Mouse (Mus musculus) embryonic fibroblast, embryonic 13.5 days (primary cell): ENCODE results near the gene Pfkp. TPM values are rescaled to one million over a fixed set of nuclear protein-coding genes. Genes with fewer than 3 reads are reported as not detected.
A peak's percentile ranks its signal among the peaks of the same experiment; 100 is the strongest.

Experiments
- H3K27ac ChIP-seq: 2 replicates; pipeline ENCODE4 v1.5.1; 2012; ENCODE audit warnings: low read length, control low read depth, inconsistent platforms; ENCODE audit not compliant: insufficient read depth
- H3K4me1 ChIP-seq: 2 replicates; pipeline ENCODE4 v1.6.1; 2011; ENCODE audit warnings: low read length; ENCODE audit not compliant: control insufficient read depth, insufficient read depth
- H3K4me3 ChIP-seq: 2 replicates; pipeline ENCODE4 v1.5.1; 2011; ENCODE audit warnings: mild to moderate bottlenecking, control low read depth, low read length; ENCODE audit not compliant: insufficient read depth
- CTCF ChIP-seq: IDR thresholded peaks from 2 replicates; pipeline ENCODE4 v1.5.1; 2011; ENCODE audit warnings: mild to moderate bottlenecking, control low read depth, low read length, moderate library complexity, borderline replicate concordance; ENCODE audit not compliant: insufficient read depth
- POLR2A ChIP-seq: IDR thresholded peaks from 2 replicates; pipeline ENCODE4 v1.6.1; 2011; ENCODE audit warnings: low read depth, mild to moderate bottlenecking, control low read depth, low read length, moderate library complexity
- polyA plus RNA-seq: library from polyadenylated mRNA; stranded (reverse); fragments of >200 nt; gene quantifications from 2 replicates; pipeline ENCODE4 v1.2.4, GENCODE M21; 2011; ENCODE audit warnings: low read depth; ENCODE audit not compliant: missing spikeins, insufficient read length

Pfkp gene
- polyA plus RNA-seq, 1 experiment: 33.6 TPM

DNA sequence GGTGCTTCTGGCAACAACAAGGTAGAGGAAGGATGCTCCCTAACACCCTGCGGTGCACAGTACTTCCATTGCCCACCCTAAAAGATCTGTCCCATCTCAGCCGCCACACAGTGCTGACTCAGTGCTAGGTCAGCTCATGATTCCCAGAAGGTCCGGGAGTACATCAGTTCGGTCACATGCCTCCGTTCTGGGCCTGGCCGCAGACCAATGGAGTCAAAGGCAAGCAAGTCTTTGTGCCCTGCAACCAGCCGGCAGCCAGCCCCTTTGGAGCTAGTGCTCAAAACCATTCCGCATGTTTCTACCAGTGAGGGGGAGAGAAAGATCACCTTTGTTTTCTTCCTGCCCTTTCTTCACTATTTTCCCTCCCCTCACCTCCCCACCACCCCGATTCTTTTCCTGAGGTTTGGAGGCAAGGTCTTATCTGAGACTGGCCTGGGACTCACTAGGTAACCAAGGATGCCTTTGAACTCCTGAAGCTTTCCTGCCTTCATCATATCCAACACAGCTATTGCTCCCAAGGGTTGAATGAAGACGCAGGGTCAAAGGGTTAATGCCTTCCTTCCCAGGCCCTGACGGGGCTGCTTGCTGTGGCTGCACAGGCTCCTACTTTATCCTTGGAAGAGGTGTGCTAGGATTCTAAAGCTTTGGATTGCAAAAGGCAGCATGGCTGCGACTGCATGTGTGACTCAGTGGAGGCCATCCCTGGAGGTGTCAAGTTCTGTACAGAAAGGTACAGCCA lies 16.6 kb downstream of the Pfkp start:
- no peak for TF ChIP-seq POLR2A
- no peak for TF ChIP-seq CTCF
- Histone ChIP-seq H3K4me1 (peaks cover 4% of the 10 kb centered on the region), H3K4me3 (no peak overlapping the region), H3K27ac (no peak overlapping the region)

DNA sequence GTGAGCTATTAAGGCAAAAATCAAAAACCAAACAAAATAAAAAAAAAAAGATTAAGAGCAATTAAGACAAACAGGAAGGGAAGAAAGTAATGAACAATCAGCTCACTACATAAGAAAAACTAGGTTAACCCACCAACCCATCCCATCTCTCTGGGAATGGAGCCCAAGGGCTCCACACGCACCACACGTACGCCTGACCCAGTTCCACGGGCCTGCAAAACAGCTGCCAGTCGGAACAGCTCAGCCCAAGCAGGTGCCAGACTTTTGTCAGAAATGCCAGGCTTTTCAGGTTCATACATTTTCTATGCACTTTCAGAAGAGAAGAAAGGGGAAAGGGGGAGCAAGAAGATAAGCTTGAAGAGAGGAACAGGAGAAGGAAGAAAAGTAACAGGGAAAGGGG lies 17.9 kb downstream of the Pfkp start:
- TF ChIP-seq POLR2A: no peak
- no peak for TF ChIP-seq CTCF
- no peak overlapping the region for H3K4me3 ChIP-seq
- H3K27ac ChIP-seq: no peak overlapping the region
- peaks cover 11% of the 10 kb centered on the region for H3K4me1 ChIP-seq

DNA sequence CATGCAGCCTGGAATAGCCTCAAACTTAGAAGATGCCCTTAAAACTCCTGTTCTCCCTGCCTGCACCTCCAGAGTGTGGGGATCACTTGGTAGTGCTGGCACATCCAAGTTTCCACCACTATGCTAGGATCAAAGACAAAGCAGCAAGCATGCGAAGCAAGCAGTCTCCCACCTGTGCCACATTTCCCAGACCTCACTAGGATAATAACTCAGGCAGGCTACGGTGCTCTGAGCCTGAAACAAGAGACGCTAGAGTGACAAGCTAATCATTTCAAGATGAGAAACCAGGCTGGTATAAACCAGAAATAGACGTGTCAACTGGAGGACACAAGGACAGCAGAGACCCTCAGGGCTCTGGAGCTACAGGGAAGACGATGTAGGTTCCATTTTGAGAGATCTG lies 18.6 kb downstream of the Pfkp start:
- H3K4me1 ChIP-seq: peaks cover 8% of the 10 kb centered on the region
- no peak overlapping the region for H3K27ac ChIP-seq
- TF ChIP-seq POLR2A: no peak
- TF ChIP-seq CTCF: no peak
- H3K4me3 ChIP-seq: no peak overlapping the region

DNA sequence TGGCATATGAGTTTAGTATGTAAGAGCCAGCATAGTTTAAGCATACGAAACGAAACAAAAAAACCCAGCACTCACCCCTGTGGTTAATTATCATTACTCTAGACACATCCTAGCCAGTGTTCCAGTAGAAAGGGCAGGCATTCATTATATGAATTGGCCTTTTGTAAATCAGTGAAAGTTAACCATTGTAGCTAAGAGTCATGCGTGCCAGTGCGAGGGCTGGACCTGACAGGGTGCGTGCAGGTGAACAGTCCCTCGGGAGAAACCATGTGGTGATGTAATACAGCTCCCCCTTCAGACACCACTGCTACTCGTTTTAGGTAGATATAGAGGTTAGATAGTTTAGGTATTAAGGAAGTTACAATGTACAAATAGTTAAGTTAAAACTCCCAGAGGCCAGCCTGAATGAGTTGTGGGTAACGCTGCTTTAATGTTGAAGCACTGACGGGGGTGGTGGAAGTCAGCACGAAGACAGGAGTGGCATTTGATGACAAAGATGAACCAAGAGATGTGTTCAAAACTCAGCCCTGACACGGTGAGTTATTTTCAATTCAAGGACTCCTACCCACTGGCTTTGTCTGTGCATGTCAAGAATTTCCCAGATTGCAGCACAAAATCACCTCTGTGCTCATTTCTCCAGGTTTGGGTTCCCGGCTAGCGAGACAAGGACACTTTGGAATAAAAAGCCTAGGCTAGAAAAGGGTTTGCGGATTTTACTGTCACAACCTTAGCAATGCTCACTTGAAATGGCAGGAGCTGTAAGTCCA lies 19.4 kb downstream of the Pfkp start:
- Histone ChIP-seq H3K27ac (no peak overlapping the region), H3K4me3 (no peak overlapping the region), H3K4me1 (peaks cover 12% of the 10 kb centered on the region)
- TF ChIP-seq POLR2A (no peak), CTCF (no peak)

DNA sequence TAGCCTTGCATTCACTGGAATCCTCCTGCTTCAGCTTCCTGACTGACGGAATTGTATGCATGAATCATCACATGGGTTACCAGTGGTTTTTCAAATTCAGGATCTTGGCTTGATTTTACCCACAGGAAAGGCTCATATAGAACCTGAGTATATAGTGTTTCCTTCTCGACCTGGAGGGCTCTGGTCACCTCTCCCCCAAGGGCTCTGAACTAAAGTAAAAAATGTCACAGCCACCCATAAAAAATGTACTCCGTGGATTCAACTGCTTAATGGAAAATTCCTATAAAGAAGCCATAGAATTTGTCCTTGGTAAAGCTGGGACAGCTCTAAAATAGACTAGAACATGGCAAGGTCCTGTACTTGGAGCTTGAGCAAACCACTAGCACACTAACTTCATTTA lies 20.3 kb downstream of the Pfkp start:
- Histone ChIP-seq H3K27ac (no peak overlapping the region), H3K4me3 (no peak overlapping the region), H3K4me1 (peaks cover 16% of the 10 kb centered on the region)
- TF ChIP-seq POLR2A (no peak), CTCF (no peak)

DNA sequence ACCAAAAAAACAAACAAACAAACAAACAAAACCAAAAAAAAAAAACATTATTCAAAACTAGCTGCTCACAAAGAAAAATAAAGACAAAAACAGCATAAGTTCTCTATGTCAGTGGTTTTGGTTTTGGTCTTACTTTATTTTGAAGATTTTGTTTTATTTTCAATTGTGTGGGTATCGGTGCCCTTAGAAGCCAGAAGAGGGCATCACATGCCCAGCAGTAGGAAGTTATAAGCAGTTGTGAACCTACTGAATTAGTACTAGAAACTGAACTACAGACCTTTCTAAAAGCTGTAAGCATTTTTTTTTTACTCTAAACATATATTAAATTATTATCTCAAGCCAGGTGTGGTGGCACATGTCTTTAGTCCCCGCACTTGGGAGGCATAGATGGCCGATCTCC lies 21.2 kb downstream of the Pfkp start:
- no peak overlapping the region for H3K4me3 ChIP-seq
- TF ChIP-seq POLR2A (no peak), CTCF (no peak)
- H3K4me1 ChIP-seq: peaks cover 16% of the 10 kb centered on the region
- no peak overlapping the region for H3K27ac ChIP-seq

DNA sequence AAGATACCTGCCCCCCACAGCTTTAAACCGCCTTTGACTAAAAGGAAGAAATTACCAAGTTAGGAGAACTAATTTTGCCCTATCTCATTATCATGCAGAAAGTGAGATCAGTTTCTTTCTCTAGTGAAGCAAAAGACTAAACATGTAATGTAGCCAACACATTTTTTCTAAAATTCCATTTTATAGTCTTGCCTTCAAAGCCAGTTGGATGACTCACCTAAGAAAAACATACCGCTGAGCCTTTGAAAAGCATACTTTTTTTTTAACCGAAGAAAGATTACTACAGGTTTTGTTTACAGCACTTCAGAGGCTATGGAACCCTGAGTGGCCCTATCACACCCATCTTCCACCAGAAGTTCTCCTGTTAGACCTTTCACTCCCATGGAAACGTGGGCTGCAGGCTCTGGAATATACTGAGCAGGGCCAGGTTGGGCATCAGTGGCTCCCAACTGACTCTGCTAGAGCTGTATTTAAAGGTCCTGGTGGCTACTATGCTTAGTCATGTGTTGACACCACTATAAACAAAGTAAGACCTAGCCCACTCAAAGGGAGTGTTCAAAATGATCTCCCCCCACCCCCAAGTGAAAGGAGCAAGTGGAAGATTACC lies 22.0 kb downstream of the Pfkp start:
- peak overlapping the region; percentile 65 for H3K27ac ChIP-seq
- H3K4me3 ChIP-seq: no peak overlapping the region
- TF ChIP-seq CTCF (no peak), POLR2A (no peak)
- H3K4me1 ChIP-seq: peaks cover 16% of the 10 kb centered on the region

DNA sequence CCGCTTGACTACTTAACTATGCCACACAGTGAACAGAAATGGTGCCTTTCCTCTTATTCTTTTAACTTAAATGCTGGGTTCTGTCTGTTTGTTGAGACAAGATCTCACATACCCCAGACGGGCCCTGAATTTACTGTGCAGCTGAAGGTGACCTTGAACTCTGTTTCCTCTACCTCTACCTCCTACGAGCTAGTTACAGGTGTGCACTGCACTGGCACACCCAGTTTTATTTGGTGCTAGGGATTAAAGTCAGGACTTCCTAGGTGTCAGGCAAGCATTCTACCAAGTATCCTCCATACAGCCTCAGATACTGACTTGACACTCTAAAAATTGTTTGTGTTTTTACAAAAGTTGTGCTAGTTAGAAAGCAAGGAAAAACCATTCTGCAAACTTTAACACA lies 22.6 kb downstream of the Pfkp start:
- Histone ChIP-seq H3K4me3 (no peak overlapping the region), H3K27ac (peak overlapping the region; percentile 65; the same call in 1 of the 2 replicates), H3K4me1 (peaks cover 16% of the 10 kb centered on the region)
- no peak for TF ChIP-seq CTCF
- no peak for TF ChIP-seq POLR2A

- TF ChIP-seq POLR2A: no peak
- no peak for TF ChIP-seq CTCF
- Histone ChIP-seq H3K27ac (no peak overlapping the region), H3K4me1 (peaks cover 16% of the 10 kb centered on the region), H3K4me3 (no peak overlapping the region)
Measured at GRCm38 (mm10) chr13:6624604-6625003, 24.0 kb downstream of the Pfkp start.

- no peak overlapping the region for H3K4me3 ChIP-seq
- no peak overlapping the region for H3K27ac ChIP-seq
- peaks cover 16% of the 10 kb centered on the region for H3K4me1 ChIP-seq
- no peak for TF ChIP-seq CTCF
- TF ChIP-seq POLR2A: no peak
Measured at GRCm38 (mm10) chr13:6624121-6624520, 24.5 kb downstream of the Pfkp start.
